Mouse (Mus musculus): ENCODE data around the gene Scn8a.

- TF ChIP-seq CTCF (IDR thresholded peaks at IDR 0.05; ENCODE audit: insufficient read depth, low read depth, low read length) (no peak), POLR2A (IDR thresholded peaks at IDR 0.05; ENCODE audit: insufficient read depth, low read depth, low read length) (no peak)
Measured at GRCm38 (mm10) chr15:100924941-100925340, 55.3 kb downstream of the Scn8a start.

Data from olfactory bulb, adult 2 months (tissue).